Mouse (Mus musculus): ENCODE measurements at regions not wholly inside any gene's neighbourhood (a gene's known extent, or its start where the extent isn't known, plus 50 kb on each side); places are given as distances from the start of the nearest gene placed in this dataset.

GRCm38 (mm10) chr2:7963456-7963855 is 454.1 kb upstream of the Celf2 start:
- no peaks in the 10 kb centered on the region for H3K9me3 ChIP-seq (replicated peaks; ENCODE audit: low read length)
- H3K4me1 ChIP-seq (ENCODE audit: control insufficient read depth in 1 of 2, insufficient read depth in 2 of 2) = no peaks in the 10 kb centered on the region
- no peaks in the 10 kb centered on the region for H3K79me2 ChIP-seq (replicated peaks; ENCODE audit: control insufficient read depth, extremely low read depth, insufficient read depth, poor library complexity, severe bottlenecking)
- H3K27ac ChIP-seq (ENCODE audit: insufficient read depth, low read depth) = no peak overlapping the region
- DNase-seq (ENCODE audit: extremely low read depth) = no peak
- no peaks in the 10 kb centered on the region for H3K36me3 ChIP-seq (replicated peaks in 1 of 2; ENCODE audit: control insufficient read depth in 1 of 2, insufficient read depth in 1 of 2, low read length in 1 of 2)
- dilution Hi-C loops (cut with MboI; ENCODE audit: extremely low pct_ligation_motif_present, extremely low pct_unique_long_range_greater_than_20kb, low sequenced_read_pairs) (no loop called here), in situ Hi-C loops (cut with MboI; ENCODE audit: low pct_ligation_motif_present, low pct_unique_long_range_greater_than_20kb, low sequenced_read_pairs) (no loop called here)
- no peak overlapping the region for H3K4me3 ChIP-seq (replicated peaks in 1 of 3; ENCODE audit: low read depth in 2 of 3, low read length in 2 of 3, poor library complexity in 1 of 3)
- TF ChIP-seq ZC3H11A (IDR thresholded peaks at IDR 0.05; ENCODE audit: low read depth, low read length) (no peak), TBP (conservative IDR thresholded peaks at IDR 0.05; ENCODE audit: low read depth, low read length) (no peak), NRF1 (IDR thresholded peaks at IDR 0.05; ENCODE audit: low read depth, low read length) (no peak), MYC (IDR thresholded peaks at IDR 0.05; ENCODE audit: low read depth, low read length) (no peak), MAZ (IDR thresholded peaks at IDR 0.05; ENCODE audit: low read depth, low read length) (no peak), GABPA (IDR thresholded peaks at IDR 0.05; ENCODE audit: insufficient replicate concordance, low read depth, low read length) (no peak), BHLHE40 (IDR thresholded peaks at IDR 0.05; ENCODE audit: low read depth, low read length) (no peak), HCFC1 (IDR thresholded peaks at IDR 0.05; ENCODE audit: low read depth, low read length) (no peak), RAD21 (IDR thresholded peaks at IDR 0.05; ENCODE audit: low read depth, low read length) (no peak), ZMIZ1 (IDR thresholded peaks at IDR 0.05; ENCODE audit: low read depth, low read length) (no peak), MAFK (IDR thresholded peaks at IDR 0.05; ENCODE audit: insufficient replicate concordance, low read length) (no peak), JUN (IDR thresholded peaks at IDR 0.05; ENCODE audit: insufficient read depth, low read depth, low read length) (no peak), POLR2AphosphoS2 (IDR thresholded peaks at IDR 0.05; ENCODE audit: low read depth, low read length) (no peak), MEF2A (IDR thresholded peaks at IDR 0.05; ENCODE audit: borderline replicate concordance, low read depth, low read length) (no peak), ZKSCAN1 (IDR thresholded peaks at IDR 0.05; ENCODE audit: borderline replicate concordance, low read depth, low read length) (no peak)
- no peak overlapping the region for H3K4me2 ChIP-seq (ENCODE audit: insufficient read depth, low read depth, poor library complexity, severe bottlenecking)
- no peaks in the 10 kb centered on the region for H3K27me3 ChIP-seq (replicated peaks)
- no peak overlapping the region for H3K9ac ChIP-seq (ENCODE audit: insufficient read depth, low read depth)

- no peaks in the 10 kb centered on the region for H3K27me3 ChIP-seq (replicated peaks)
- no peak overlapping the region for H3K9ac ChIP-seq (ENCODE audit: insufficient read depth, low read depth)
- H3K4me3 ChIP-seq (replicated peaks in 1 of 3; ENCODE audit: low read depth in 2 of 3, low read length in 2 of 3, poor library complexity in 1 of 3) = no peak overlapping the region
- dilution Hi-C loops (cut with MboI; ENCODE audit: extremely low pct_ligation_motif_present, extremely low pct_unique_long_range_greater_than_20kb, low sequenced_read_pairs) = no loop called here
- in situ Hi-C loops (cut with MboI; ENCODE audit: low pct_ligation_motif_present, low pct_unique_long_range_greater_than_20kb, low sequenced_read_pairs) = no loop called here
- no peaks in the 10 kb centered on the region for H3K36me3 ChIP-seq (replicated peaks in 1 of 2; ENCODE audit: control insufficient read depth in 1 of 2, insufficient read depth in 1 of 2, low read length in 1 of 2)
- H3K79me2 ChIP-seq (replicated peaks; ENCODE audit: control insufficient read depth, extremely low read depth, insufficient read depth, poor library complexity, severe bottlenecking) = no peaks in the 10 kb centered on the region
- H3K4me2 ChIP-seq (ENCODE audit: insufficient read depth, low read depth, poor library complexity, severe bottlenecking) = no peak overlapping the region
- H3K4me1 ChIP-seq (ENCODE audit: control insufficient read depth in 1 of 2, insufficient read depth in 2 of 2) = no peaks in the 10 kb centered on the region
- no peak for DNase-seq (ENCODE audit: extremely low read depth)
- TF ChIP-seq GABPA (IDR thresholded peaks at IDR 0.05; ENCODE audit: insufficient replicate concordance, low read depth, low read length) (no peak), ZMIZ1 (IDR thresholded peaks at IDR 0.05; ENCODE audit: low read depth, low read length) (no peak), KAT2A (IDR thresholded peaks at IDR 0.05; ENCODE audit: insufficient replicate concordance, low read length) (no peak), UBTF (IDR thresholded peaks at IDR 0.05; ENCODE audit: low read depth, low read length) (no peak), POLR2AphosphoS2 (IDR thresholded peaks at IDR 0.05; ENCODE audit: low read depth, low read length) (no peak), RAD21 (IDR thresholded peaks at IDR 0.05; ENCODE audit: low read depth, low read length) (no peak), JUND (conservative IDR thresholded peaks at IDR 0.05; ENCODE audit: low read depth, low read length) (no peak), MEF2A (IDR thresholded peaks at IDR 0.05; ENCODE audit: borderline replicate concordance, low read depth, low read length) (no peak), IRF4 (IDR thresholded peaks at IDR 0.05; ENCODE audit: low read depth, low read length) (no peak), RCOR1 (conservative IDR thresholded peaks at IDR 0.05; ENCODE audit: low read depth, low read length) (no peak), JUN (IDR thresholded peaks at IDR 0.05; ENCODE audit: insufficient read depth, low read depth, low read length) (no peak)
- H3K27ac ChIP-seq (ENCODE audit: insufficient read depth, low read depth) = no peak overlapping the region
- no peaks in the 10 kb centered on the region for H3K9me3 ChIP-seq (replicated peaks; ENCODE audit: low read length)
Observed at GRCm38 (mm10) chr2:7954210-7954609, 444.8 kb upstream of the Celf2 start.

Data from CH12.LX (cell line).